Mouse (Mus musculus) embryonic facial prominence, embryonic 15.5 days (tissue): ENCODE measurements around the gene Ly9. TPM values are rescaled to one million over a fixed set of nuclear protein-coding genes. Genes with fewer than 3 reads are reported as not detected.

Experiments
- ATAC-seq: fragments of 200-750 bp; cut with Nextera tagmentation; 2 replicates; pipeline ENCODE4 v1.8.0; 2017; ENCODE audit warnings: low read depth, moderate TSS enrichment; ENCODE audit not compliant: insufficient number of reproducible peaks, low FRiP score, low TSS enrichment
- H3K27ac ChIP-seq: fragments of 300-500 bp; sonication (generic); replicated peaks from 2 replicates; pipeline ENCODE4 v1.5.1; 2015; ENCODE audit warnings: mild to moderate bottlenecking, inconsistent platforms
- H3K27me3 ChIP-seq: fragments of 300-500 bp; sonication (generic); 2 replicates; pipeline ENCODE4 v1.6.1; 2015; ENCODE audit warnings: inconsistent platforms
- H3K36me3 ChIP-seq: fragments of 300-500 bp; sonication (generic); 2 replicates; pipeline ENCODE4 v1.6.1; 2015; ENCODE audit warnings: mild to moderate bottlenecking, inconsistent platforms
- H3K4me1 ChIP-seq: fragments of 300-500 bp; sonication (generic); 2 replicates; pipeline ENCODE4 v1.6.1; 2015; ENCODE audit warnings: inconsistent platforms
- H3K4me2 ChIP-seq: fragments of 300-500 bp; sonication (generic); replicated peaks from 2 replicates; pipeline ENCODE4 v1.6.1; 2015; ENCODE audit warnings: mild to moderate bottlenecking, inconsistent platforms
- H3K4me3 ChIP-seq: fragments of 300-500 bp; sonication (generic); replicated peaks from 2 replicates; pipeline ENCODE4 v1.5.1; 2015; ENCODE audit warnings: mild to moderate bottlenecking, inconsistent platforms
- H3K9ac ChIP-seq: fragments of 300-500 bp; sonication (generic); 2 replicates; pipeline ENCODE4 v1.6.1; 2015; ENCODE audit warnings: inconsistent platforms
- H3K9me3 ChIP-seq: fragments of 300-500 bp; sonication (generic); replicated peaks from 2 replicates; pipeline ENCODE4 v1.6.1; 2016; ENCODE audit warnings: inconsistent platforms
- WGBS: fragments of 180-500 bp; shearing (Covaris S2); methylation state at CpG from one replicate; pipeline ENCODE4 v1.1.7; 2015; 5-methylcytosine and 5-hydroxymethylcytosine counted together
- polyA plus RNA-seq: library from polyadenylated mRNA; unstranded; fragments of >200 nt; fragmentation: Nextera tagmentation; extraction: Ambion mirVana; gene quantifications from 2 replicates; pipeline ENCODE4 v1.2.1, GENCODE M21; 2015

Ly9 gene
- polyA plus RNA-seq: 0.84 and 1.1 TPM in 2 replicates

DNA sequence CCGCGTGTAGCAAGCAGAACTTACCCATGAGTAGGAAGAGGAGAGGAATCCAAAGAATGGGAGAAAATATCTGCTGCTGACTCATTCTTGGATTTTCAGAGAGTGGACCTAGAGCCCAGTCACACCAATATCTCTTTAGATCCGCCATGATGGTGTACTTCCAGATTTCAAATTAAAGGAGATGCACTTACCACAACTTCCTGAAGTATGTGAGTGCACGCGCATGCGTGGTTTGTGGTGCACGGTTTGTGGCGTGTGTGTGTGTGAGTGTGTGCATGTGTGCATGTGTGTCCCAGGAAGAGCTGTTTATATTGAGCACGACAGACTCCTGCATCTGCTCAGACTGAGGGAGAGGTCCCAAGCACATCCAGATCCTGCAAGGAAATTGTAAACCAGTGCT is at the start of gene Ly9:
Gene Ly9, minus strand, starts transcription at position 235 of the 400 bp plus-strand sequence.
- H3K4me1 ChIP-seq: no peaks in the 10 kb centered on the region
- H3K4me2 ChIP-seq: no peak within 1 kb of the TSS
- H3K4me3 ChIP-seq: no peak within 1 kb of the TSS
- no peaks in the 10 kb centered on the region for H3K36me3 ChIP-seq
- H3K9me3 ChIP-seq: no peaks in the 10 kb centered on the region
- no peak for ATAC-seq
- no peaks in the 10 kb centered on the region for H3K27me3 ChIP-seq
- H3K9ac ChIP-seq: no peak within 1 kb of the TSS
- H3K27ac ChIP-seq: no peak within 1 kb of the TSS
- WGBS: 77% methylated on average over 9 of the region's 9 CpGs

DNA sequence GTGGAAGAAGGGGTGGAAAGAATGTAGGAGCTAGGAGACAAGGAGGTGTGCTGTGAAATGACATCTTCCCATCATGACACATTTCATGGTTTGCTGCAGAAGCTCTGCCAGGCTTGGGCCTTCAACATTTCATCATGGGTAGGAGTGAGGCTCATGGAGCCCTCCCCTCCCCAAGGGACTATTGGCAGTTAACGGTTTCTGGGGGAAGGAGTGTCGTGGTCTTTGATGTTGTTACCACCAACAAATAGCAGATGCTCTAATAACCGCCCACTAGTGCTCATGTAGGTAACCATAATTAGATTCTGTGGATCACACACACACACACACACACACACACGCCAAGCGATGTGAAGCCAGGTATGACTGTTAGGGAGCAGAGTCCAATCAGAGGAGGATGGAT is 45.5 kb upstream of the Ly9 start, which contains the start of gene Slamf7:
Gene Slamf7, minus strand, starts transcription at position 302 of the 400 bp plus-strand sequence.
- H3K9me3 ChIP-seq: no peaks in the 10 kb centered on the region
- H3K4me2 ChIP-seq: no peak within 1 kb of the TSS
- H3K9ac ChIP-seq: no peak within 1 kb of the TSS
- no peak for ATAC-seq
- H3K27ac ChIP-seq: no peak within 1 kb of the TSS
- no peaks in the 10 kb centered on the region for H3K36me3 ChIP-seq
- 82% methylated on average over 5 of the region's 5 CpGs for WGBS
- H3K27me3 ChIP-seq: no peaks in the 10 kb centered on the region
- no peaks in the 10 kb centered on the region for H3K4me1 ChIP-seq
- no peak within 1 kb of the TSS for H3K4me3 ChIP-seq

DNA sequence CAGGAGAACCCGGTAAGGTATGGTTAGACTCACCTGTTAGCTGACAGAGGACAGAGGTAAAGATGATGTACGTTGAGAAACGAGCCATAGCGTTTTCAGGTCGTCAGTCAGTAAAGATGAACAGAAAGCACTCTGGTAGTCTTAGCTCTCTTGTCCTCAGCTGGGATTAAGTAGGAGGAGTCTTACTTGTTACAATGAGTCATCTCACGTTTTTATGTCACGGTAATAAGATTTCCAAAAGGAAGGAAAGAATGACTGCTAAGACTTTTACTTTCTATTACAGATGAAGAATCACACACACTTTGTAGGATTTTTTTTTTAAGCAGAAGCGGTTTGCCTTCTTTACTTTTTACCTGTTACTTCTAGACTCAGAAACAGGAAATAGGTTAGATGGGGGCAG is 41.6 kb upstream of the Ly9 start:
- H3K9me3 ChIP-seq: no peaks in the 10 kb centered on the region
- H3K27me3 ChIP-seq: no peaks in the 10 kb centered on the region
- no peak overlapping the region for H3K9ac ChIP-seq
- 66% methylated on average over 8 of the region's 8 CpGs for WGBS
- H3K4me2 ChIP-seq: no peak overlapping the region
- H3K4me1 ChIP-seq: no peaks in the 10 kb centered on the region
- ATAC-seq: no peak
- no peak overlapping the region for H3K4me3 ChIP-seq
- H3K27ac ChIP-seq: no peak overlapping the region
- no peaks in the 10 kb centered on the region for H3K36me3 ChIP-seq

DNA sequence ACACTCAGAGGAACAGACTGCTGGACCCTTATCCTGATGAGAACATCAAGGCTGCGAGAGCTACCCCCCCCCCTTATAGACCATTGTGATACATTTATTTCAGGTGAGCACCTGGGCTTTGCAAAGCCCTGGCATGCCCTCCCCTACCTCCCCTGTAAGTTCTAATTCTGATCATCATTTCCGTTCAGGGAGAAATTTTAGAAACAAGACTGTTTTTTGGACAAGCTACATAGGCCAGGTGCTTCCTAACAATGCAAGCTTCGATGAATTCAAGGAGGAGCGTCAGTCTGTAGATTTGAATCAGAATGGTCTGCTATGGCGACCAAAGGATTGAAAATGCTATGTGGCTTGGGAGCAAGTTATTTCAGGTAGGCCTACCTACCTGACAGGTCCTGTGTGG is 40.5 kb upstream of the Ly9 start:
- Histone ChIP-seq H3K9me3 (no peaks in the 10 kb centered on the region), H3K4me2 (no peak overlapping the region), H3K9ac (no peak overlapping the region), H3K27me3 (no peaks in the 10 kb centered on the region), H3K4me1 (no peaks in the 10 kb centered on the region), H3K27ac (no peak overlapping the region), H3K4me3 (no peak overlapping the region), H3K36me3 (no peaks in the 10 kb centered on the region)
- 86% methylated on average over 5 of the region's 5 CpGs for WGBS
- no peak for ATAC-seq

DNA sequence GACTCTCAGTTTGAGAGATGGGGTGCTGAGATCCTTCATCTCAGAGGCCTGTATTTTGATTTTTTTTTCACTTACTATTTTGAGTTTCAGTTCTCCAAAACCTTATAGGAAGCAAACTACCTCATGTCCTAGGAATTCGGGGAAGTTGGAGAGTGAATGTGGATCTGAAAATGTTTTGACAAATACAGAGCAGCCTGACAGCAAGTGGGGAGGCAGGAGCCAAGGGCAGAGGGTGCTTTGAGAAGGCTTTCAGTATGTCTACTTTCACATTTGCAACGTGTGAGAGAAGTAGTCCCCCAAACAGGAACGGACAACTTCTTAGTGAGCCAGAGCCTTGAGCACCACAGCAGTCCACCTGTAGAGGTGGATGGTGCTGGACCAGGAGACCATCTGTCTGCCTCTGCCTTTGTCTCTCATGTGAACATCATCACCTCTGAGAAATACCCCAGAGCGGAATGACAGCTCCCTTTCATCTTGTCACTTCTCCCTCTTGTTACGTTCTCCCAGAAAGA is 39.3 kb upstream of the Ly9 start:
- H3K4me2 ChIP-seq: no peak overlapping the region
- no peaks in the 10 kb centered on the region for H3K27me3 ChIP-seq
- H3K9me3 ChIP-seq: no peaks in the 10 kb centered on the region
- no peak overlapping the region for H3K4me3 ChIP-seq
- H3K4me1 ChIP-seq: no peaks in the 10 kb centered on the region
- no peak overlapping the region for H3K9ac ChIP-seq
- H3K36me3 ChIP-seq: no peaks in the 10 kb centered on the region
- H3K27ac ChIP-seq: no peak overlapping the region
- ATAC-seq: no peak
- 68% methylated on average over 5 of the region's 5 CpGs for WGBS

DNA sequence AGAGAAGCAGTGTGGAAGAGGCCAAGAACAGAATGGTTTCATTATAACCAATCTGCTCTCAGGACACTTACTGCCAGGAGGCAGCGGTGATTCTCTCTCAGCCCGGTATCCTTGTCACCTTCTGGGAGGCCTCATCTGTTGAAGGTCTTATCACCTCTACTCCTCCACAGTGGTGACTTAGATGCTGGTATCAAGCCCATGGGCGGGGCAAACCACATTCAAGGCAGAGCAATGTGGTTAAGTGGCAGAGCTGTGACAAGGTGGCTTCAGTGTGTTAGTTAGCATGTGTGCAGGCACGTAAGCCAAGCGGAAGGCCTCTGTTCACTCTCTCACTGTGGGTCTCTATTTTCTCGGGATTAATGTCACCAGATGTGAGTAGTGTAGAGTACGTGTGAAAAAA is 36.4 kb upstream of the Ly9 start:
- 73% methylated on average over 7 of the region's 7 CpGs for WGBS
- Histone ChIP-seq H3K4me2 (no peak overlapping the region), H3K27me3 (no peaks in the 10 kb centered on the region), H3K9me3 (no peaks in the 10 kb centered on the region), H3K4me1 (no peaks in the 10 kb centered on the region), H3K4me3 (no peak overlapping the region), H3K36me3 (no peaks in the 10 kb centered on the region), H3K27ac (no peak overlapping the region), H3K9ac (no peak overlapping the region)
- ATAC-seq: no peak

DNA sequence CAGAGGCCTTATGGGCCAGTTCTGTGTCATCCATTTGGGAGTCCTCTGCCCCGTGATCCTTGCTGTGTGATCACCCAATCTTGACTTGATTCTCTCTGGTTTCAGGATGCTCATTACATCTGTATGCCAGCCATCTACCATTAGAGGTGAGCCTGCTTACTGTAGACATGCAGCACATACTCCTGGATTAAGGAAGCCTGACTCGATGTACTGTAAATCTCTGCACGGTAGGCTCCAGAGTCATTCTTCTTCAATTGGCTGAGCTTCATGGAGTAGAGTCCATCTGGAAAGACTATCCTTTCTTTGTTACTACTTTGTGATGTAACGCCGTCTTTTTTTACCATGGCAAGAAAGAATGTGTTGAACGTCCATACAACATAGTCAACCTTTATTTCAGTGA is 33.6 kb upstream of the Ly9 start:
- Histone ChIP-seq H3K4me2 (no peak overlapping the region), H3K36me3 (no peaks in the 10 kb centered on the region), H3K9ac (no peak overlapping the region), H3K4me3 (no peak overlapping the region), H3K27me3 (no peaks in the 10 kb centered on the region), H3K27ac (no peak overlapping the region), H3K9me3 (no peaks in the 10 kb centered on the region), H3K4me1 (no peaks in the 10 kb centered on the region)
- WGBS: 92% methylated on average over 6 of the region's 6 CpGs
- no peak for ATAC-seq

DNA sequence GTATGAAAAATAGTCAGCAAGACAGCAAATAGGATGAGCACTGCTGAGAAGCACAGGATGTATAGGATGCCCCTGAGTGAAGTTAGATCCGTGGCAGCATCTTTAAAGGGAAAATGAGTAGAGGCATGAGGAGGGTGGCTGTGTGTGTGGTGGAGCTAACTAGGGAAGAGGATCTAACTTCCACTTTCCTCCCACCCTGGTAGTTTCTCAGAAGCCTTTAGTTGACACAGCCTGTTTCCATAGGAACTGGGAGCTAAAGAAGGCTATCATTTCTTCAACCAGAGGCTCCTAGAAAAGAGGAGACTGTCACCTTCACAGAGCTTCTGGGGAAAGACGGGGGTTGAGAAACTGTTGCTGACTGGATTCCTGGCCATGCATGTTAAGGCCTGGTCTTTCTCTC is 31.5 kb upstream of the Ly9 start:
- Histone ChIP-seq H3K4me3 (no peak overlapping the region), H3K9ac (no peak overlapping the region), H3K27me3 (no peaks in the 10 kb centered on the region), H3K4me1 (no peaks in the 10 kb centered on the region), H3K4me2 (no peak overlapping the region), H3K9me3 (no peaks in the 10 kb centered on the region), H3K27ac (no peak overlapping the region), H3K36me3 (no peaks in the 10 kb centered on the region)
- WGBS: 75% methylated on average over 2 of the region's 2 CpGs
- no peak for ATAC-seq

DNA sequence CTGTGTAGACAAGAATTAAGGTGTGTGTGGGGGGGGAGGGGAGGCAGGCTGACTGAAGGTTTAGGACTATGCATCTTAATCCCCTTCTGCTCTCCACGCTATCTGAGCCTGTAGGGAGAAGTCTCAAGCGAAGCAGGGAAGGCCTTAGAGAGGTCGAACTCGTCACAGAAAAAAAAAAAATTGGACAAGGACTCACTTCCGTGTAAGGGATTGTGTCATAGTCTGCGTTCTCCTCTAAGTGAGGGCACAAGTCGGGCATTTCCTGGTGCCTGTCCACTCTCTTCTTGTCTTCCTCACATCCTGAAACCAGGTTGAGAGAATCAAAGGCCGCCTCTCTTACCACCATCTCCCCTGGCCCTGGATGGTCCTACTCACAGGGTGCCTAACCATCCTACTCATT is 29.9 kb upstream of the Ly9 start:
- no peaks in the 10 kb centered on the region for H3K36me3 ChIP-seq
- no peaks in the 10 kb centered on the region for H3K27me3 ChIP-seq
- H3K4me1 ChIP-seq: no peaks in the 10 kb centered on the region
- no peak overlapping the region for H3K4me3 ChIP-seq
- no peak overlapping the region for H3K27ac ChIP-seq
- H3K9me3 ChIP-seq: no peaks in the 10 kb centered on the region
- no peak overlapping the region for H3K9ac ChIP-seq
- WGBS: 80% methylated on average over 8 of the region's 8 CpGs
- ATAC-seq: no peak
- no peak overlapping the region for H3K4me2 ChIP-seq

DNA sequence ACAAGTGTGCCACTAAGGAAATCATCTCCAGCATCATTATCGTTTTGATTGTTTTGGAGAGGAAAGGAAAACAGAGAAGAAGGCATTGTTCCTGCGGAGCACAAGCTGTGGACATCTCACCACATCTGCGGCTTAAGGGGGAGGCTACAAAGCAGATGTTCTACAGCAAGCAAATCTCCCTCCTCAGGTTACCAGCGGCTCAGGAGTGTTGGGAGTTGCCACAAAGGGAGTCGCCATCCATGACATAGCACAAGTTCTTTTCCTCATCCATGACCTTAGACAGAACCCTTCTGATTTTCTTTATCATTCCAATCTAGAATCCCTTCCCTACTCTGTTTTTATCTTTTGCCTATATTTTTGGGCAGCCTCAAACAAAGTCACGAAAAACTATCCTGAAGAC is 28.5 kb upstream of the Ly9 start:
- Histone ChIP-seq H3K36me3 (no peaks in the 10 kb centered on the region), H3K4me1 (no peaks in the 10 kb centered on the region), H3K4me2 (no peak overlapping the region), H3K9me3 (no peaks in the 10 kb centered on the region), H3K27me3 (no peaks in the 10 kb centered on the region), H3K9ac (no peak overlapping the region), H3K27ac (no peak overlapping the region), H3K4me3 (no peak overlapping the region)
- WGBS: 57% methylated on average over 6 of the region's 6 CpGs
- no peak for ATAC-seq

DNA sequence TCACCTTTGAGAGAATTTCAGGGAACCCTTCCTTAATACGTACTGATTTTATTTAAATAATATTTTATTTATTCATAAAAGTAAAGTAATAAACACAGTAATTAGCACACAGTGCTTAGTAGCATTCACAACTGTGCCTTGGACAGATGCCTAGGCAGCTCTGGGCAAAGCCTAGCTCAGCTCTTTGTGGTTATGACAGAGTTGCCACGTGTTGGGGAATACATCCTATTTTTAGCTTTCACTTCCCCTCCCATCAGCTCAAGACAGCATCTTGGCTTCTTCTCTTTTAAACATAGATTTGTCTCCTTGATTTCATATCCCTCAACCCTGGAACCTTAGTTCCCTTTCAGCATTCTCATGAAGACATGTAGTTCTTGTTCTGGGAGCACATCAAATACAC is 24.2 kb upstream of the Ly9 start:
- ATAC-seq: no peak
- WGBS: 57% methylated on average over 2 of the region's 2 CpGs

DNA sequence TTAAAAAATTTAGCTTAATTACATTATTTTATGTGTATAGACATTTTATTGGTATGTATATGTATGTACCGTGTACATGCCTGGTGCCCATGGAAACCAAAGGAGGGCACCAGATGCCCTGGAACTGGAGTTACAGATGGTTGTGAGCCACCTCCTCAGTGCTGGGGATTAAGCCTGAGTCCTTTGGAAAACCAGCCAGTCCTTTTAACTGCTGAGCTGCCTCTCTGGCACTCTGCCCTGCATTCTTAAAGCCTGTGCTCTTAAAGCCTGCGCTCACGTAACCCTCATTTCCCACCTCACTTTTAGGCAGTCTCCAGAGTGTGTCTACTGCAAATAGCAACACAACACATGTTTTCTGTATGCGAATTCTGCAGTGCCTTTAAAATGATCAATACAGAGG is 23.7 kb upstream of the Ly9 start:
- Histone ChIP-seq H3K36me3 (no peaks in the 10 kb centered on the region), H3K4me1 (no peaks in the 10 kb centered on the region), H3K9me3 (no peaks in the 10 kb centered on the region), H3K27ac (no peak overlapping the region), H3K9ac (no peak overlapping the region), H3K4me3 (no peak overlapping the region), H3K4me2 (no peak overlapping the region), H3K27me3 (no peaks in the 10 kb centered on the region)
- WGBS: 70% methylated on average over 4 of the region's 4 CpGs
- no peak for ATAC-seq

More for the DNA sequence above, 24.2 kb upstream of the Ly9 start:
- no peak overlapping the region for H3K9ac ChIP-seq
- no peak overlapping the region for H3K4me2 ChIP-seq
- H3K9me3 ChIP-seq: no peaks in the 10 kb centered on the region
- H3K4me3 ChIP-seq: no peak overlapping the region
- H3K27ac ChIP-seq: no peak overlapping the region
- H3K4me1 ChIP-seq: no peaks in the 10 kb centered on the region
- no peaks in the 10 kb centered on the region for H3K36me3 ChIP-seq
- no peaks in the 10 kb centered on the region for H3K27me3 ChIP-seq
